Mouse (Mus musculus) neural tube, embryonic 14.5 days (tissue): ENCODE measurements around the gene Timm29. TPM values are rescaled to one million over a fixed set of nuclear protein-coding genes. Genes with fewer than 3 reads are reported as not detected.

Source experiments
- ATAC-seq: fragments of 200-750 bp; cut with Nextera tagmentation; 2 replicates; pipeline ENCODE4 v1.8.0; 2017; ENCODE audit warnings: low read depth, mild to moderate bottlenecking, moderate TSS enrichment, moderate library complexity
- H3K27ac ChIP-seq: fragments of 300-500 bp; sonication (generic); 2 replicates; pipeline ENCODE4 v1.5.1; 2014; ENCODE audit warnings: low read depth, mild to moderate bottlenecking, control low read depth, low read length, moderate library complexity, mixed read lengths
- H3K27me3 ChIP-seq: fragments of 300-500 bp; sonication (generic); 2 replicates; pipeline ENCODE4 v1.6.1; 2014; ENCODE audit warnings: low read length; ENCODE audit not compliant: control insufficient read depth, insufficient read depth
- H3K36me3 ChIP-seq: fragments of 300-500 bp; sonication (generic); 2 replicates; pipeline ENCODE4 v1.6.1; 2014; ENCODE audit warnings: low read length, mixed read lengths; ENCODE audit not compliant: control insufficient read depth, insufficient read depth
- H3K4me1 ChIP-seq: fragments of 300-500 bp; sonication (generic); 2 replicates; pipeline ENCODE4 v1.6.1; 2014; ENCODE audit warnings: low read length; ENCODE audit not compliant: control insufficient read depth, insufficient read depth
- H3K4me2 ChIP-seq: fragments of 300-500 bp; sonication (generic); 2 replicates; pipeline ENCODE4 v1.6.1; 2014; ENCODE audit warnings: mild to moderate bottlenecking, low read depth, low read length, control low read depth
- H3K4me3 ChIP-seq: fragments of 300-500 bp; sonication (generic); 2 replicates; pipeline ENCODE4 v1.5.1; 2014; ENCODE audit warnings: low read depth, low read length, control low read depth, mixed read lengths
- H3K9ac ChIP-seq: fragments of 300-500 bp; sonication (generic); replicated peaks from 2 replicates; pipeline ENCODE4 v1.6.1; 2014; ENCODE audit warnings: low read depth, mild to moderate bottlenecking, control low read depth, low read length, mixed read lengths
- H3K9me3 ChIP-seq: fragments of 300-500 bp; sonication (generic); 2 replicates; pipeline ENCODE4 v1.6.1; 2016; ENCODE audit warnings: low read length; ENCODE audit not compliant: control insufficient read depth
- WGBS: fragments of 180-500 bp; shearing (Covaris S2); extraction: QIAGEN DNeasy Blood & Tissue Kit; methylation state at CpG from one replicate; pipeline ENCODE4 v1.1.7; 2014; 5-methylcytosine and 5-hydroxymethylcytosine counted together
- polyA plus RNA-seq: library from polyadenylated mRNA; unstranded; fragments of >200 nt; fragmentation: Nextera tagmentation; extraction: Ambion mirVana; gene quantifications from 2 replicates; pipeline ENCODE4 v1.2.1, GENCODE M21; 2014

Timm29 gene
- polyA plus RNA-seq, 1 experiment from 2014 or later: 73.0 TPM

- Histone ChIP-seq H3K4me2 (no peak overlapping the region), H3K27me3 (no peaks in the 10 kb centered on the region), H3K27ac (no peak overlapping the region), H3K9ac (no peak overlapping the region), H3K36me3 (0 out of 2 replicates have a peak, but pooled peaks cover 4% of the 10 kb centered on the region), H3K9me3 (no peaks in the 10 kb centered on the region), H3K4me3 (no peak overlapping the region), H3K4me1 (no peaks in the 10 kb centered on the region)
- WGBS: 88% methylated on average over 2 of the region's 2 CpGs
- ATAC-seq: no peak
These were observed 35.5 kb upstream of the Timm29 start for GRCm38 (mm10) chr9:21556996-21557395.

- H3K27ac ChIP-seq: no peak overlapping the region
These were observed 35.0 kb upstream of the Timm29 start for GRCm38 (mm10) chr9:21557556-21557955.

DNA sequence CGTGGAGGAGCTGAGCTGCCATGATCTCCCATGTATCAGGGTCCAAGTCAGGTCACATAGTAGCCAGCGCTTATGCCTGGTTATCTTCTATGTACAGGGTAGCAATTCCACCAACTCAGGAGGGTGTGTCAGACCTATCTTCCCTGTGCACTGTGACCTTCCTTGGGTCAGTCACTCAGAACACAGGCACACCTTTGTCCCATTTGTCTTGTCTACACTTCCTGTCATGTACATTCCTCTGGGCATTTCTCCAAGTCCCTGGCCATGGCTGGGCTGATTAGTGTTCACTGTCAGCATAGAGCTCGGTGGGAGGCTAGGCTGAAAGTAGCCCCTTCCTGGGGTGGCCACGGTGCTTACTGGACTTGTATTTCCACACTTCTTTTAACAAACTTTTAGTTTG, 34.2 kb upstream of the Timm29 start:
- 0 out of 2 replicates have a peak, but pooled peaks cover 4% of the 10 kb centered on the region for H3K36me3 ChIP-seq
- no peaks in the 10 kb centered on the region for H3K27me3 ChIP-seq
- no peak overlapping the region for H3K9ac ChIP-seq
- no peak overlapping the region for H3K4me2 ChIP-seq
- H3K4me1 ChIP-seq: no peaks in the 10 kb centered on the region
- no peak overlapping the region for H3K27ac ChIP-seq
- no peak for ATAC-seq
- WGBS: 82% methylated on average over 4 of the region's 4 CpGs
- no peak overlapping the region for H3K4me3 ChIP-seq
- H3K9me3 ChIP-seq: no peaks in the 10 kb centered on the region

More at GRCm38 (mm10) chr9:21557556-21557955, 35.0 kb upstream of the Timm29 start:
- Histone ChIP-seq H3K4me1 (no peaks in the 10 kb centered on the region), H3K4me3 (no peak overlapping the region), H3K9me3 (no peaks in the 10 kb centered on the region), H3K27me3 (no peaks in the 10 kb centered on the region), H3K36me3 (0 out of 2 replicates have a peak, but pooled peaks cover 4% of the 10 kb centered on the region), H3K9ac (no peak overlapping the region), H3K4me2 (no peak overlapping the region)
- no peak for ATAC-seq
- 95% methylated on average over 2 of the region's 2 CpGs for WGBS

DNA sequence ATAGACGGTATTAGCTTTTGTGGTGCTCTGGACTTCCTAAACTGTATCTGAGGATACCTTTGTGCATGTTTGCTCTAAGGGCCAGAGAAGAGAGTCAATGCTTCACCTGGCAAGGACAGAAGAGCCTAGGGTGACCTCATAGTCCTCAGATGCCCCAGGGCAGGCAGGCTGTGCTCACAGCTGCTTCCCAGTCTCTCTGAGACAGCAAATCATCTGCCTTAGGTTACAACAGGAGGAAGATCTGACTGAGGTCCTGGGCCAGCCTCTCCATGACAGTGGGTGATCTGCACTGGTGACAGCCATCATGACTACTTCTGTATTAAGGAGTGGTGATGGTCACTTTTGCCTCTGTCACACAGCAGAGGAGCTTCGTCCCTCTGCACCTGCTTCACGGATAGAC, 33.4 kb upstream of the Timm29 start:
- no peaks in the 10 kb centered on the region for H3K27me3 ChIP-seq
- ATAC-seq: no peak
- no peaks in the 10 kb centered on the region for H3K9me3 ChIP-seq
- 0 out of 2 replicates have a peak, but pooled peaks cover 4% of the 10 kb centered on the region for H3K36me3 ChIP-seq
- 97% methylated on average over 3 of the region's 3 CpGs for WGBS
- no peak overlapping the region for H3K4me2 ChIP-seq
- no peak overlapping the region for H3K4me3 ChIP-seq
- no peaks in the 10 kb centered on the region for H3K4me1 ChIP-seq
- H3K9ac ChIP-seq: no peak overlapping the region
- no peak overlapping the region for H3K27ac ChIP-seq

GRCm38 (mm10) chr9:21564420-21564819, 28.1 kb upstream of the Timm29 start:
- no peak overlapping the region for H3K4me2 ChIP-seq
- no peak overlapping the region for H3K27ac ChIP-seq
- no peak for ATAC-seq
- H3K36me3 ChIP-seq: no peaks in the 10 kb centered on the region
- 81% methylated on average over 1 of the region's 1 CpGs for WGBS
- H3K9ac ChIP-seq: no peak overlapping the region
- H3K4me1 ChIP-seq: no peaks in the 10 kb centered on the region
- H3K27me3 ChIP-seq: no peaks in the 10 kb centered on the region
- H3K4me3 ChIP-seq: no peak overlapping the region
- no peaks in the 10 kb centered on the region for H3K9me3 ChIP-seq

- Histone ChIP-seq H3K27ac (no peak overlapping the region), H3K4me3 (no peak overlapping the region), H3K36me3 (peaks cover 3% of the 10 kb centered on the region), H3K9me3 (no peaks in the 10 kb centered on the region), H3K4me2 (no peak overlapping the region), H3K9ac (no peak overlapping the region), H3K4me1 (no peaks in the 10 kb centered on the region), H3K27me3 (no peaks in the 10 kb centered on the region)
- ATAC-seq: no peak
- 91% methylated on average over 4 of the region's 4 CpGs for WGBS
These were observed 27.4 kb upstream of the Timm29 start for GRCm38 (mm10) chr9:21565004-21565586.

- no peaks in the 10 kb centered on the region for H3K4me1 ChIP-seq
- no peak overlapping the region for H3K27ac ChIP-seq
- peaks cover 14% of the 10 kb centered on the region for H3K36me3 ChIP-seq
- H3K27me3 ChIP-seq: no peaks in the 10 kb centered on the region
- no peaks in the 10 kb centered on the region for H3K9me3 ChIP-seq
- 87% methylated on average over 1 of the region's 1 CpGs for whole genome bisulfite sequencing
- H3K9ac ChIP-seq: no peak overlapping the region
- no peak overlapping the region for H3K4me2 ChIP-seq
- H3K4me3 ChIP-seq: no peak overlapping the region
- no peak for ATAC-seq
These were observed 26.0 kb upstream of the Timm29 start for GRCm38 (mm10) chr9:21566538-21566937.

GRCm38 (mm10) chr9:21567051-21567450, 25.5 kb upstream of the Timm29 start:
- H3K4me2 ChIP-seq: no peak overlapping the region
- H3K4me1 ChIP-seq: no peaks in the 10 kb centered on the region
- whole genome bisulfite sequencing: 94% methylated on average over 2 of the region's 2 CpGs
- no peak for ATAC-seq
- H3K4me3 ChIP-seq: no peak overlapping the region
- no peaks in the 10 kb centered on the region for H3K27me3 ChIP-seq
- H3K36me3 ChIP-seq: peaks cover 18% of the 10 kb centered on the region
- H3K27ac ChIP-seq: no peak overlapping the region
- no peaks in the 10 kb centered on the region for H3K9me3 ChIP-seq
- no peak overlapping the region for H3K9ac ChIP-seq

DNA sequence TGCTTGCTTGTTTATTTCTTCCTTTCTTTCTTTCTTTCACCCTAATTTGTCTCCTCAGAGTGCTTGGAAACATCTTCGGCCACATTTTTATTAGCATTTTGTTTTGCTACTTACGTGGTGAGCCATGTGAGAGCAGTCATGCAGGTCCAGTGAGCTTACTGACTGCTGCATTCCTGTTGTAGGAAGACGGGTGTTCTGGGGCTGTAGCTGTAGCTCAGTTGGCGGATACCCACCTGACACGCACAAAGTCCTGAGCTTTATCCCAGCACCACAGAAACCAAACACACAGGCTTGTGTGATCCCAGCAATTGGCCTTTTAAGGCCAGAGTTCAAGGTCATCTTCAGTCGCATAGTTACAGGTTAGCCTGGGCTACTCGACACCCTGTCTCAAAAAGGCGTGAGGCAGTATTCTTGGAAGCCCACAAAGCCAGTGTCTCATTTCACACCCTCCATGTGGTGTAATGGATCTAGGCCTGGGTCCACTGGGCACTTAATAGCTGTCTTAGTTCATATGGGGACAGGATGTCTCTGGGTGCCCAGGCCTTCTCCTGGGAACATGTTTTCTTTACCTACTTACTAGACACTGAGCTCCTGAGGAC, 23.8 kb upstream of the Timm29 start:
- Histone ChIP-seq H3K36me3 (peaks cover 27% of the 10 kb centered on the region), H3K4me2 (no peak overlapping the region), H3K9me3 (no peaks in the 10 kb centered on the region), H3K27ac (no peak overlapping the region), H3K27me3 (no peaks in the 10 kb centered on the region), H3K9ac (no peak overlapping the region), H3K4me1 (no peaks in the 10 kb centered on the region), H3K4me3 (no peak overlapping the region)
- ATAC-seq: no peak
- 86% methylated on average over 8 of the region's 8 CpGs for WGBS
